In the genomic region with DNA sequence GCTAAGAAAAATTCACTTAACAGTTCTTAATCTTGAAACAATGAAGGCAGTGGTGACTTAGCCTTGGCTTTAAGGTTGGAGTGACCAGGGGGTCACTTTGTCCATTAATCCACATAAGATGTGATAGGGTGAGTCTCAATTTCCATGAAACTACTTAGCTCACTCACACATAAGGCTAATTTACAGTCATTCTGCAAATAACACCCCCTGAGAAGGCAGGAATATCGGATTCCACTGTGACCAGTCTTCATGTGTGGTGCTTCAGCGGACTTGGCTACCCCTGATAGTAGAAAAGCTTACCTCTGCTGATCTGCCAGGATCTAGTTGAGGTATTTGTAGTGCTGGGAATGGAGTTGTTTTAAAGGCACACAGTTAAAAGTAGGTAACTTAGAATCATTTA, we compare ENCODE assay signal across 25 mouse cellular contexts. TPM values are rescaled to one million over a fixed set of nuclear protein-coding genes. Genes with fewer than 3 reads are reported as not detected.
A peak's percentile ranks its signal among the peaks of the same experiment; 100 is the strongest.
DNase-seq lines count a peak whose midpoint lies in the region; ATAC-seq and TF ChIP-seq lines count a peak whose summit lies in the region.
"Had no signal": no experiment of that assay in that cellular context is flagged by ENCODE, and none has a peak within 500 bp of the region (broad histone marks: within the 10 kb centered on the region; RNA-seq: fewer than 3 reads in every experiment).

No protein-coding gene starts in this region.

- no peak for TF ChIP-seq CTCF in gastrocnemius, adult 2 months (IDR thresholded peaks at IDR 0.05)
- no peak for TF ChIP-seq CTCF in kidney, postnatal 0 days (IDR thresholded peaks at IDR 0.05; ENCODE audit: low read depth)

- peak overlapping the region; percentile 38; the same call in 1 of the 2 replicates for H3K27ac ChIP-seq in gastrocnemius, adult 2 months
- 0 out of 2 replicates have a peak overlapping the region, but pooled peaks have one; percentile 9 for H3K27ac ChIP-seq in kidney, embryonic 15.5 days
- H3K27ac ChIP-seq in kidney, postnatal 0 days: no peak overlapping the region
- H3K27ac ChIP-seq in neural tube, embryonic 15.5 days (replicated peaks): no peak overlapping the region
- H3K27ac ChIP-seq: embryonic facial prominence, embryonic 10.5 days; embryonic facial prominence, embryonic 12.5 days; forebrain, embryonic 13.5 days had no signal

- H3K9ac ChIP-seq in kidney, embryonic 15.5 days: no peak overlapping the region
- H3K9ac ChIP-seq in kidney, postnatal 0 days (ENCODE audit: low read depth, low read length): no peak overlapping the region
- no peak overlapping the region for H3K9ac ChIP-seq in neural tube, embryonic 15.5 days (replicated peaks)
- H3K9ac ChIP-seq: embryonic facial prominence, embryonic 12.5 days; forebrain, embryonic 13.5 days had no signal

- no peak for DNase-seq in gastrocnemius, adult 2 months
- no peak for DNase-seq in gastrocnemius, postnatal 25 days
- DNase-seq in kidney, postnatal 36 days: no peak
- DNase-seq in kidney, postnatal 0 days (ENCODE audit: low spot score): peak; percentile 75
- no peak for DNase-seq in kidney, adult 11 months
- DNase-seq in neural tube, embryonic 10.5 days (ENCODE audit: extremely low spot score, low spot score): peak; percentile 4
- DNase-seq: adrenal gland, adult 8-10 months; adrenal gland, postnatal 14 days; adrenal gland, postnatal 36 days; B cell, adult 2 months; cerebellum, adult 11-12 months; cerebellum, adult 2 months; cerebellum, adult 9-10 months; cerebellum, postnatal 10 days; cerebellum, postnatal 25 days had no signal

- no peak overlapping the region for H3K4me2 ChIP-seq in kidney, embryonic 15.5 days
- H3K4me2 ChIP-seq in kidney, postnatal 0 days (ENCODE audit: low read length): no peak overlapping the region
- no peak overlapping the region for H3K4me2 ChIP-seq in neural tube, embryonic 15.5 days
- H3K4me2 ChIP-seq: embryonic facial prominence, embryonic 12.5 days; forebrain, embryonic 13.5 days had no signal

- no peak overlapping the region for H3K4me3 ChIP-seq in gastrocnemius, adult 2 months
- H3K4me3 ChIP-seq in kidney, embryonic 15.5 days (replicated peaks): no peak overlapping the region
- no peak overlapping the region for H3K4me3 ChIP-seq in kidney, postnatal 0 days (replicated peaks; ENCODE audit: low read depth, low read length)
- H3K4me3 ChIP-seq in neural tube, embryonic 15.5 days (replicated peaks): no peak overlapping the region
- H3K4me3 ChIP-seq: embryonic facial prominence, embryonic 10.5 days; embryonic facial prominence, embryonic 12.5 days; forebrain, embryonic 13.5 days had no signal

- no peaks in the 10 kb centered on the region for H3K9me3 ChIP-seq in kidney, embryonic 15.5 days (replicated peaks)
- no peaks in the 10 kb centered on the region for H3K9me3 ChIP-seq in kidney, postnatal 0 days (replicated peaks; ENCODE audit: low read length)
- no peaks in the 10 kb centered on the region for H3K9me3 ChIP-seq in neural tube, embryonic 15.5 days (replicated peaks)
- H3K9me3 ChIP-seq: embryonic facial prominence, embryonic 10.5 days; embryonic facial prominence, embryonic 12.5 days; forebrain, embryonic 13.5 days; G1E had no signal

- no peaks in the 10 kb centered on the region for H3K27me3 ChIP-seq in kidney, embryonic 15.5 days
- H3K27me3 ChIP-seq in kidney, postnatal 0 days (ENCODE audit: insufficient read depth, low read length): no peaks in the 10 kb centered on the region
- no peaks in the 10 kb centered on the region for H3K27me3 ChIP-seq in neural tube, embryonic 15.5 days (replicated peaks)
- H3K27me3 ChIP-seq: CH12.LX; embryonic facial prominence, embryonic 12.5 days; forebrain, embryonic 13.5 days had no signal

- intact Hi-C loops in gastrocnemius, adult 2 months (cut with DNase I): loop anchor here (5.0 kb wide), 1 partner anchor 273 kb away; no protein-coding TSS in a partner anchor

- H3K4me1 ChIP-seq in kidney, embryonic 15.5 days: no peaks in the 10 kb centered on the region
- no peaks in the 10 kb centered on the region for H3K4me1 ChIP-seq in kidney, postnatal 0 days (replicated peaks; ENCODE audit: insufficient read depth, low read length)
- H3K4me1 ChIP-seq in neural tube, embryonic 15.5 days: 0 out of 2 replicates have a peak, but pooled peaks cover 3% of the 10 kb centered on the region
- H3K4me1 ChIP-seq: embryonic facial prominence, embryonic 10.5 days; embryonic facial prominence, embryonic 12.5 days; forebrain, embryonic 13.5 days had no signal

- no peaks in the 10 kb centered on the region for H3K36me3 ChIP-seq in kidney, embryonic 15.5 days
- no peaks in the 10 kb centered on the region for H3K36me3 ChIP-seq in kidney, postnatal 0 days (ENCODE audit: insufficient read depth, low read length)
- H3K36me3 ChIP-seq in neural tube, embryonic 15.5 days: no peaks in the 10 kb centered on the region
- H3K36me3 ChIP-seq: embryonic facial prominence, embryonic 12.5 days had no signal

- peak; percentile 57; the same call in 1 of the 2 replicates for ATAC-seq in kidney, embryonic 15.5 days (replicated peaks; ENCODE audit: low FRiP score)
- no peak for ATAC-seq in kidney, postnatal 0 days (replicated peaks; ENCODE audit: low FRiP score, low read depth)
- ATAC-seq in neural tube, embryonic 15.5 days (ENCODE audit: low FRiP score): no peak
- ATAC-seq: activated CD4-positive, CD25-positive, alpha-beta regulatory T cell, adult 4 months; CD4-positive, CD25-positive, alpha-beta regulatory T cell, adult 4 months; forebrain, embryonic 13.5 days; Patski had no signal

- 37% methylated on average over 2 of the region's 2 CpGs for WGBS in kidney, embryonic 15.5 days
- 40% methylated on average over 2 of the region's 2 CpGs for WGBS in kidney, postnatal 0 days
- WGBS in neural tube, embryonic 15.5 days: 89% methylated on average over 2 of the region's 2 CpGs

RNA-seq across cellular contexts. Expression of a gene that starts 35.0 kb away (rescaled TPM):
- total RNA-seq in gastrocnemius, adult 2 months (2021): 10 to 100 TPM; 36.3 to 41.6 TPM
- 10 to 100 TPM; 38.2 to 39.0 TPM for total RNA-seq in gastrocnemius, postnatal 25 days (2021)
- polyA plus RNA-seq in kidney, embryonic 15.5 days (2015; fragmentation: Nextera tagmentation; extraction: Ambion mirVana): 1.5 and 2.1 TPM in 2 replicates
- polyA plus RNA-seq in kidney, postnatal 0 days (2015; fragmentation: Nextera tagmentation; extraction: Ambion mirVana): 0.91 and 0.93 TPM in 2 replicates
- 3.0 and 3.3 TPM in 2 replicates for polyA plus RNA-seq in neural tube, embryonic 15.5 days (2015; fragmentation: Nextera tagmentation; extraction: Ambion mirVana)
- total RNA-seq: CH12.LX had no signal
- polyA plus RNA-seq: activated CD4-positive, CD25-positive, alpha-beta regulatory T cell, adult 4 months; CD4-positive, CD25-positive, alpha-beta regulatory T cell, adult 4 months; G1E had no signal

Comparison
In these comparisons a context has a peak if more than half of its experiments do, and no peak if none do; other contexts are left out.
1. DNase-seq: peak in kidney, postnatal 0 days (single experiment) and neural tube, embryonic 10.5 days (single experiment); none in gastrocnemius, adult 2 months (single experiment), gastrocnemius, postnatal 25 days (single experiment), kidney, postnatal 36 days (0 of 2) and kidney, adult 11 months (single experiment).
2. H3K27ac ChIP-seq: peak in gastrocnemius, adult 2 months (single experiment) and kidney, embryonic 15.5 days (single experiment); none in kidney, postnatal 0 days (single experiment) and neural tube, embryonic 15.5 days (single experiment).